Mouse (Mus musculus): ENCODE measurements at regions not wholly inside any gene's neighbourhood (a gene's known extent, or its start where the extent isn't known, plus 50 kb on each side); places are given as distances from the start of the nearest gene placed in this dataset.
A peak's percentile ranks its signal among the peaks of the same experiment; 100 is the strongest.

GRCm38 (mm10) chr5:68572816-68573215 lies 541.2 kb downstream of the Grxcr1 start:
- no peak for DNase-seq (ENCODE audit: low read depth, low spot score)
- Histone ChIP-seq H3K36me3 (ENCODE audit: control insufficient read depth, insufficient read depth, low read length, poor library complexity, severe bottlenecking) (no peaks in the 10 kb centered on the region), H3K27me3 (ENCODE audit: control insufficient read depth, insufficient read depth, low read length, poor library complexity, severe bottlenecking) (no peaks in the 10 kb centered on the region)

DNA sequence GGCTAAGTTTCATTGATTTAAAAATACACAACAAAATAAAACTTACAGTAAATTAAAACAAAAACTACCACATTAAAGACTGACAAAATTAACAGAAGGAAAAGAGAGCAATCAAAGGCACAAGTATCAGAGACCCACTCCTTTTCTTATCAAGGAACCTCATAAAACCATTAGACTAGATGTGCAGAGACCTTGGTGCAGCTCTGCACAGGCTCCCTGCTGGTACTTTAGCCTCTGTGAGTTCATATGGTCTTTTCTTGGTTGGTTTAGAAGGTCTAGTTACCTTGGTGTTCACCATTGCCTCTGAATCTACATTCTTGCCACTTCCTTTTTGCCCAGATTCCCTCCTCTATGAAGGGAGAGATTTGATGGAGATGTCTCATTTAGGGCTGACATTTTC lies 544.2 kb downstream of the Grxcr1 start:
- no peaks in the 10 kb centered on the region for H3K36me3 ChIP-seq (ENCODE audit: control insufficient read depth, insufficient read depth, low read length, poor library complexity, severe bottlenecking)
- no peaks in the 10 kb centered on the region for H3K27me3 ChIP-seq (ENCODE audit: control insufficient read depth, insufficient read depth, low read length, poor library complexity, severe bottlenecking)
- DNase-seq (ENCODE audit: low read depth, low spot score): no peak

- no peaks in the 10 kb centered on the region for H3K27me3 ChIP-seq (ENCODE audit: control insufficient read depth, insufficient read depth, low read length, poor library complexity, severe bottlenecking)
- DNase-seq (ENCODE audit: low read depth, low spot score): no peak
- no peaks in the 10 kb centered on the region for H3K36me3 ChIP-seq (ENCODE audit: control insufficient read depth, insufficient read depth, low read length, poor library complexity, severe bottlenecking)
Measured at GRCm38 (mm10) chr5:68578496-68578895, 546.9 kb downstream of the Grxcr1 start.

DNA sequence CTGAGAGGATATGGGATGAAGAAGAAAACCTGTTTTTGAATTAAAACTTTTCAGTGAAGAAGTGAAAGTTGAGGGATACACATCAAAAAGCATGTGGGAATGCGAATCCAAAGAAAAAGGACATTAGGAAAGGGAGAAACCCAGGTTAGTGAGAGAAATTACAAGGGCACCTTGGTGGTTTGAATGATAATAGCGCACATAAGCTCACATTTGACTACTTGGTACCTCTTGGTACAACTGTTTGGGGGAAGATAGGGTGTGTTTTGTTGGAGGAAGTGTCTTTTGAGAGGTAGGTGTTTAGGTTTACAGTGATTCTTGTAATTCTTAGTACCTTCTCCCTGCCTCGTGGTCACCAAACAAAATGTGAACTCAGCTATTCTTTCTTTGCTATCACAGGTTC lies 560.8 kb downstream of the Grxcr1 start:
- H3K36me3 ChIP-seq (ENCODE audit: control insufficient read depth, insufficient read depth, low read length, poor library complexity, severe bottlenecking): no peaks in the 10 kb centered on the region

GRCm38 (mm10) chr5:68618451-68618850 lies 586.8 kb downstream of the Grxcr1 start:
- no peaks in the 10 kb centered on the region for H3K27me3 ChIP-seq (ENCODE audit: control insufficient read depth, insufficient read depth, low read length, poor library complexity, severe bottlenecking)
- no peak for DNase-seq (ENCODE audit: low read depth, low spot score)

More for the DNA sequence above, 560.8 kb downstream of the Grxcr1 start:
- no peaks in the 10 kb centered on the region for H3K27me3 ChIP-seq (ENCODE audit: control insufficient read depth, insufficient read depth, low read length, poor library complexity, severe bottlenecking)
- no peak for DNase-seq (ENCODE audit: low read depth, low spot score)

DNA sequence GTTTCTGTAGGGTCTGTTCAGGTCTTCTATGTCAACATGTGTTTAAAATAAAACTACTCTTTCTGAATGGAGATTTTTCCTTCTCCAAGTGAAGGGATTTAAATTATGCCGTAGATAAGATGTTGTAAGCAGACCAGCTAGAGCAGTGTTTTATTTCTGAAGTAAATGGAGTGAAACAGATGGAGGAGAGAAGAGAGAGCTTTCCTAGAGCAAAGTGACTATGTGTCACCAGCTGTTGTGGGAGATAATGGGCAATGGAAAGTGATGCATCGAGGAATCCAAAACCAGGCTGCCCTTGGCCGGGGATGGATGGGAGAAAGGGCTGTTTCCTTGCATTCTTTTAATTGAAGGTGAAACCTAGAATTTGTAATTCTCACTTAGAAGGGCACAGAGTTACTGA lies 603.8 kb downstream of the Grxcr1 start:
- DNase-seq (ENCODE audit: low read depth, low spot score): no peak
- Histone ChIP-seq H3K27me3 (ENCODE audit: control insufficient read depth, insufficient read depth, low read length, poor library complexity, severe bottlenecking) (no peaks in the 10 kb centered on the region), H3K36me3 (ENCODE audit: control insufficient read depth, insufficient read depth, low read length, poor library complexity, severe bottlenecking) (no peaks in the 10 kb centered on the region)

More at GRCm38 (mm10) chr5:68618451-68618850, 586.8 kb downstream of the Grxcr1 start:
- no peaks in the 10 kb centered on the region for H3K36me3 ChIP-seq (ENCODE audit: control insufficient read depth, insufficient read depth, low read length, poor library complexity, severe bottlenecking)

- H3K27me3 ChIP-seq (ENCODE audit: control insufficient read depth, insufficient read depth, low read length, poor library complexity, severe bottlenecking): no peaks in the 10 kb centered on the region
- no peaks in the 10 kb centered on the region for H3K36me3 ChIP-seq (ENCODE audit: control insufficient read depth, insufficient read depth, low read length, poor library complexity, severe bottlenecking)
- DNase-seq (ENCODE audit: low read depth, low spot score): no peak
Measured at GRCm38 (mm10) chr5:68672834-68673233, 641.2 kb downstream of the Grxcr1 start.

DNA sequence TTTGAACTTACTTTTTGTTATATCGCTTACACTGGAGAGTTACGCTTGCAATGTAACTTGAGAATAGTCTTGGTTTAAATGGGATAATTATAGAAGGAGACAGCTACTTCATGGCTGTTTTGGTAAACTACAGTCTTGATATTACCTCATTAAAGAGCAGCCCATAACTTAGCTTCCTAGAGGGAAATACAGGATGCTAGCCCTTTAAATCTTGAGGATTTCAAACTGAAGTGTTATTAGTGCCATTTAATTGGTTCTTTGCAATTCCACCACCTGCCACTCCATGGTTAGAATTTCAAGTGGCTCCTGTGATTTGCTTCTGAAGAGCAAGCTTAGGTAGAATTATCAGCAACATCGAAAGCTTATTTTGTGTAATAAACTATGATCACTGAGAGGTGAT lies 640.1 kb downstream of the Kctd8 start:
- no peak for DNase-seq (ENCODE audit: low read depth, low spot score)
- Histone ChIP-seq H3K27me3 (ENCODE audit: control insufficient read depth, insufficient read depth, low read length, poor library complexity, severe bottlenecking) (no peaks in the 10 kb centered on the region), H3K36me3 (ENCODE audit: control insufficient read depth, insufficient read depth, low read length, poor library complexity, severe bottlenecking) (no peaks in the 10 kb centered on the region)

- DNase-seq (ENCODE audit: low read depth, low spot score): no peak
- H3K36me3 ChIP-seq (ENCODE audit: control insufficient read depth, insufficient read depth, low read length, poor library complexity, severe bottlenecking): no peaks in the 10 kb centered on the region
- no peaks in the 10 kb centered on the region for H3K27me3 ChIP-seq (ENCODE audit: control insufficient read depth, insufficient read depth, low read length, poor library complexity, severe bottlenecking)
Measured at GRCm38 (mm10) chr5:68705411-68706080, 635.9 kb downstream of the Kctd8 start.

DNA sequence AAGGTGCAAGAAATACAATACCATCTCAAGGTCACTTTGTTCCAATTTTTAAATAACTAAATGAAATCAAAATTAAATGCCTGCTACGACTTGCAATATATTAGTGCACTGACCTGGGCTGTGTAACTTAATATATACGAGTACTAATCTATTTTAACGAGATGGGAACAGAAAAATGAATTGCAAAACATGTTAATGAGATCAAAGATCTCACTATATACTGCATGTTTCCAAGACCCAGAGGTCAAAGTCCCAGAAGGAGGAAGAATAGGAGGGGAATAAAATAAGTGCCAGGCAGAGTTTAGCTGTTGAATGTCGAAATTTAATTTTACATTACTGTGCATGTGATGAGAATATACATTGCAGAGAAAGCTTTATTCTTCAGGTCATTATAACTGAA lies 614.7 kb downstream of the Kctd8 start:
- Histone ChIP-seq H3K27me3 (ENCODE audit: control insufficient read depth, insufficient read depth, low read length, poor library complexity, severe bottlenecking) (no peaks in the 10 kb centered on the region), H3K36me3 (ENCODE audit: control insufficient read depth, insufficient read depth, low read length, poor library complexity, severe bottlenecking) (no peaks in the 10 kb centered on the region)
- DNase-seq (ENCODE audit: low read depth, low spot score): no peak

DNA sequence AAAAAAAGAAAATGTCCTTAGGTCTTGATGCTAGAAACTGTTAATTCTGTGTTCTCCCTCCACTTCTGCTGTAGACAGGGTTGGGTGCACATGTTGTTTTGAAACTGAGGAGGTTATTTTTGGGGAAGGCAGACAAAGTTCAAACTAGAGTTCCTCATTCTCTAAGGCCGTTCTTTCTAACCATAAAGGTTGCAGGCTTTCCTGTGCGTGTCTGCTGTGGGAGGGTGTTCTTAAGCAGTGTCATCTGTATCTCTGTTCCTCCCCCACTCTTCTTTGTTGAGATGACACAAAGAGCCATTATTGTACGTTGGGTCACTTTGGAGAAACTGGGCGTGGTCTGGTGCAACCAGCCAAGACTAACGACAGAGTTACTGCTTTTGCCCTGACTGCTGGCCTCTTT lies 606.3 kb downstream of the Kctd8 start:
- Histone ChIP-seq H3K36me3 (ENCODE audit: control insufficient read depth, insufficient read depth, low read length, poor library complexity, severe bottlenecking) (no peaks in the 10 kb centered on the region), H3K27me3 (ENCODE audit: control insufficient read depth, insufficient read depth, low read length, poor library complexity, severe bottlenecking) (no peaks in the 10 kb centered on the region)
- peak; percentile 91 for DNase-seq (ENCODE audit: low read depth, low spot score)

- Histone ChIP-seq H3K27me3 (ENCODE audit: control insufficient read depth, insufficient read depth, low read length, poor library complexity, severe bottlenecking) (no peaks in the 10 kb centered on the region), H3K36me3 (ENCODE audit: control insufficient read depth, insufficient read depth, low read length, poor library complexity, severe bottlenecking) (no peaks in the 10 kb centered on the region)
- no peak for DNase-seq (ENCODE audit: low read depth, low spot score)
Measured at GRCm38 (mm10) chr5:68750499-68750898, 591.0 kb downstream of the Kctd8 start.

- Histone ChIP-seq H3K27me3 (ENCODE audit: control insufficient read depth, insufficient read depth, low read length, poor library complexity, severe bottlenecking) (no peaks in the 10 kb centered on the region), H3K36me3 (ENCODE audit: control insufficient read depth, insufficient read depth, low read length, poor library complexity, severe bottlenecking) (no peaks in the 10 kb centered on the region)
- DNase-seq (ENCODE audit: low read depth, low spot score): peak; percentile 38
Measured at GRCm38 (mm10) chr5:68753025-68753424, 588.5 kb downstream of the Kctd8 start.
